Mouse (Mus musculus): ENCODE measurements around the gene Ccdc17. TPM values are rescaled to one million over a fixed set of nuclear protein-coding genes. Genes with fewer than 3 reads are reported as not detected.

Ccdc17 gene
- 1.7 and 3.1 TPM in 2 replicates for polyA plus RNA-seq (2012; rRNA removed)

DNA sequence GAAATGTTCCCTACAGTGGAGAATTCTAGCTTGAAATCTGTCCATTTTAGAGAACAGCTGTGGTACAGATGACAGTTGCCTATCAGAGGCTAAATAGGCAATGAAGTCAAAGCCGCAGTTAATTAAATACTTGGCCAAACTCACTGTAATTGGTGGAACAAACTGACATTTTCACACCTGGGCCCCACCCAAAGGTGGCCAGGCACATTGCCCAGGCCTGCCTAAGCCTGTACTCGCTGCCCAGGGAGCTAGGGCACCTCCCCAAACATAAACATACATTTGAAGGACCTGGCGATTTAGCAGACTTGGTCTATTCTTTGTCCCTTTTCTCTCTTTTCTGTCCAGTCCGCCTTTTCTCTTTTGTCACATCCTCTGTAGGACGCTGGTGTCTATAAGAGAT, at the start of gene Ccdc17:
Gene Ccdc17 (plus strand): TSS at position 276 of the 400 bp plus-strand sequence.

DNA sequence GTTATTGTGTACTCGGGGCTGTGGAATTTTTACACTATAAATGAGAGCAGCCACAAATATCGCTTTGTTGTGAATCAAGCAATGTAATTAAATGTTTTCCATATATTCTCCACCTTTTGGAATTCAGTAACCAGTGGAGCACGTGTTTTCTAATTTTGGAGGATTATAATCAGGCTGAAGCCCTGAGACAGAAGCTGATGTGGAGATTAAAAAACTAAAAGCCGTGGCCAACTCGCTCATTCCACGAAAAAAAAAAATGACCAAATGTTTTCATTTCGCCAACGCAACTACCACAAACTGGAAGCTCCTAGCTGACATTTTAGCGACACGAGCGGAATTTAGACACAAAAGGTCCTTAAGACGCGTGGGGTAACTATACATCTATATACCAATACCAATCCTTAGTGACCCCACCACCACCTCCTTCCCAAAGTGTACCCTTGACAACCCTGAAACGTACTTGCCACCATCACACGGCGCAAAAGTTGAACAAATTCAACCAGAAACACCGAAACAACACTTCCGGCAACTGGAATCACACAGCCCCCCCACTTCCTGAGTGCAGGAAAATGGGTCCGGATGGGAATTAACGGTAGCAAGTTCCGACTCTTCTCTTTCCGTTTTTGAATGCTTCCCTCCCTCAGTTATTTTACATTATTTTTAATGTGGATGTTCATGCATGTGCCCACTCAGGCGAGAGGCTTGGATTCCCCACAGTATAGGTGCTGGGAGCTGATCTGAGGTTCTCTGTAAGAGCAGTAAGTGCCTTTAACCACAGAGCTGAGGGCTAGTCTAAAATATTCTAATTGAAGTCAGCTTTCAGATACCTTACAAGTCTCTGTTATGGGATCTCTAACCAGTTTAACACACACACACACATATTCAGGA, 40.8 kb upstream of the Ccdc17 start, which contains the start of gene Tmem69:
Gene Tmem69 (minus strand): TSS at position 524 of the 888 bp plus-strand sequence.

DNA sequence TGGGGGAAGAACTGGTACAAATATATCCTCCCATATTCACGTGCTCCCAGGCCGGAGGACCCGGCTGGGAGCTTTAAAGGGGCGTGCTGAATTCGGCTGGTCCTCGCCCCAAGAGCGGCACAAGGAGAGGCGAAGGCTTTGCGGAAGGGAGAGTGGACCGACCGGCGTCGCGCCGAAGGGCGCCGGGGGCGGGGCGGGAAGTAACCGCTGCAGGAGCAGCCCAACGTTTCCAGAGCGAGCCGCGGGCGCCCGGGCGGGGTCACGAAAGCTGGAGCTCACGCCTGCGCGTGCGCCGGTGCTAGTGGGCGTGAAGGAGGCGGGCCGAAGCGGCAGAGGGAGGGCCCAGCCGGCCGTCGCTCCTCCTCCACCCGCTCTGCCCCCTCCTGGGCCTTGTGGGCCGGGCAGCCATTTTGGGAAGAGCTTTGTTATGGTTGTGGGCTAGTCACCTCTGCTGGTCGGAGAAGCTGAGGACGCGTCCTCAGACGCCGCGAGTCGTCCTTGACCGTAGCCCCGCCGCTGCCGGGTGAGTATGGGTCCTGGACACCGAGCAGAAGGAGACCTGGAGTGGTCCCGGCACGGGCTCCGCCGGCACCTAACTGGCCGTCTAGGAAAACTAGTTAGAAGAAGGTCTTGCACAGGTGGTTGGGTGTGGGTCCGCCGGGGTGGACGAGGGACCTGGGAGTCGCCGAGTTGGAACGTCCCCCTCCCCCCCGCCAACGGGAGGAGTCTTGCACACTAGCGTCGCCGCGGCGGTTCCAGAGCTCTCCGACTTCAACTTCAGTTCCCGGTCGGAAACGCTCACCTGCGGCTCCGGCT, 38.9 kb upstream of the Ccdc17 start, which contains the start of gene Gpbp1l1:
Gene Gpbp1l1 (plus strand): TSS at position 353 of the 816 bp plus-strand sequence.

DNA sequence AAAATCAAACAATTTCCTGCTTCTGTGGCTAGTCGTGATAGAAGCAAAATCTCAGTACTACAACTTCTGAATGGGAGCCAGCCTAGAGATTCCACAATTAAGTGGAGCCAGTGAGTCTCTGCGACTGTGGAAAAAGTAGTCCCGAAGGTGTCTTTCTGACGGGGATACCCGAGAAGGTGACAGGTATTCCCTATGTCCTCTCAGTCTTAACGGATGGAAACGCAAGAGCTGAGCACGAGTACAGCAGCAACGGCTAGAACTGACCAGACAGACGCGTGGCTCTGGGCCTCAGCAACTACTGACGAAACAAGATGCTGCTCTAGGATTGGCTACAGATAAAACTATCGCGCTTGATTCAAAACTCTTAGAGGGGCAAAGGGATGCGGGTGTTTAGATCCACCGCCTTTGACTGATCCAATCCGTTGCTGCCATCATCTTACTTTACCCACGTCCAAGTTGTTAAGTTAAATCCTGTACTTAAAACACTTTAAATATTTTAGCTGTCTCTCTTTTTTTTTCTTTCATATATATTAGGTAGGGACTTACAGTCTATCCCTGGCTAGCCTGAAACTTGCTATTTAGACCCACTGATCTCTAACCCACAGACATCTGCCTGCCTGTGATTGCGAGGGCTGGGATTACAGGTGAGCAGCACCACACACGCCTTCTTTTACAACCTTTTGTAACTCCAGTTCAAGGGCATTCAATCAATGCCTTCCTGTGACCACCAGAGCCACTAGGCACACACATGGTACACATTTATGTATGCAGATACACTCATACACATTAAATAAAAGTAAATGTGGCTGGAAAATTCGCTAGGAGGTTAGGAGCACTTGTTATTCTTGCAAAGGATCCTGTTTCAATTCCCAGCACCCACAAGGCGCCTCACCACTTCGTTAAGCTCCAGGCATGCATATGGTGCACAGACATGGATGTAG, 31.5 kb downstream of the Ccdc17 start, which contains the start of gene Nasp:
Gene Nasp (minus strand): TSS at position 220 of the 941 bp plus-strand sequence.

Other genes with a start within 250 kb of the Ccdc17 start
- 46.8 and 60.1 TPM in 2 replicates for gene Mast2, start 132.5 kb upstream of the Ccdc17 start, polyA plus RNA-seq (2012; rRNA removed)
- 9.3 and 9.5 TPM in 2 replicates for gene Ipp, start 89.1 kb upstream of the Ccdc17 start, polyA plus RNA-seq (2012; rRNA removed)
- 9.7 and 15.2 TPM in 2 replicates for gene Tmem69, start 40.7 kb upstream of the Ccdc17 start, polyA plus RNA-seq (2012; rRNA removed)
- 50.4 and 52.2 TPM in 2 replicates for gene Gpbp1l1, start 39.0 kb upstream of the Ccdc17 start, polyA plus RNA-seq (2012; rRNA removed)
- gene Nasp, start 31.3 kb downstream of the Ccdc17 start, polyA plus RNA-seq (2012; rRNA removed) = 359 and 483 TPM in 2 replicates
- gene Akr1a1, start 55.0 kb downstream of the Ccdc17 start, polyA plus RNA-seq (2012; rRNA removed) = 372 and 516 TPM in 2 replicates
- 314 and 462 TPM in 2 replicates for gene Prdx1, start 88.9 kb downstream of the Ccdc17 start, polyA plus RNA-seq (2012; rRNA removed)
- 19.1 and 26.3 TPM in 2 replicates for gene Mmachc, start 111.8 kb downstream of the Ccdc17 start, polyA plus RNA-seq (2012; rRNA removed)
- gene Ccdc163, start 111.9 kb downstream of the Ccdc17 start, polyA plus RNA-seq (2012; rRNA removed) = 36.8 and 54.1 TPM in 2 replicates
- gene Tesk2, start 124.3 kb downstream of the Ccdc17 start, polyA plus RNA-seq (2012; rRNA removed) = 6.0 and 8.2 TPM in 2 replicates
- gene Toe1, start 211.0 kb downstream of the Ccdc17 start, polyA plus RNA-seq (2012; rRNA removed) = 32.8 and 42.0 TPM in 2 replicates
- gene Mutyh, start 211.1 kb downstream of the Ccdc17 start, polyA plus RNA-seq (2012; rRNA removed) = 21.6 and 26.6 TPM in 2 replicates
- gene Hpdl, start 225.1 kb downstream of the Ccdc17 start, polyA plus RNA-seq (2012; rRNA removed) = 0.28 and 0.76 TPM in 2 replicates